19 mouse cellular contexts compared by ENCODE assay signal in the genomic region with DNA sequence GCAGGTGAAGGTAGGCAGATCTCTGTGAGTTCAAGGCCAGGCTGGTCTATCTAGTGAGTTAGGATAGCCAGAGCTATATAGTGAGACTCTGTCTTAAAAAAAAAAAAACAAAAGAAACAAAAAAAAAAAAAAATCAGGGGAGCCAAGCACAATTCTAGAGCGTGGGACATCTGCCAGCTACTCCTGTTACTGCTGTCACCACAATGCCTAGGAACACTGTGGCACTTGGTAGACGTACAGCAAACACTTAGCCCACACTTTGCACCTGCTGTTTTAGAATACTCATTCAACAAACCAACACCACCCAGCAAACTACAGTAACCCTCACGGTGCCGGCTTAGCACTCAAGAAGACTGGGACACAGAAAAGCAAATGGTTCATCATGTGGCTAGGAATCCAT. TPM values are rescaled to one million over a fixed set of nuclear protein-coding genes. Genes with fewer than 3 reads are reported as not detected.
DNase-seq lines count a peak whose midpoint lies in the region; ATAC-seq lines count a peak whose summit lies in the region.
"Had no signal": no experiment of that assay in that cellular context is flagged by ENCODE, and none has a peak within 500 bp of the region (broad histone marks: within the 10 kb centered on the region; RNA-seq: fewer than 3 reads in every experiment).

No protein-coding gene starts in this region.

- H3K4me2 ChIP-seq in midbrain, embryonic 15.5 days: no peak overlapping the region
- H3K4me2 ChIP-seq: neural tube, embryonic 13.5 days had no signal

- H3K9ac ChIP-seq in midbrain, embryonic 15.5 days: no peak overlapping the region
- H3K9ac ChIP-seq: neural tube, embryonic 13.5 days had no signal

- H3K27me3 ChIP-seq in midbrain, embryonic 15.5 days (replicated peaks): no peaks in the 10 kb centered on the region
- H3K27me3 ChIP-seq: CH12.LX; neural tube, embryonic 13.5 days had no signal

- WGBS in midbrain, embryonic 15.5 days: 75% methylated on average over 4 of the region's 4 CpGs

- no peak overlapping the region for H3K4me3 ChIP-seq in midbrain, embryonic 15.5 days
- H3K4me3 ChIP-seq: heart, adult 2 months; neural tube, embryonic 13.5 days had no signal

- no peak for ATAC-seq in midbrain, embryonic 15.5 days (replicated peaks)
- ATAC-seq: midbrain, embryonic 16.5 days had no signal

- H3K4me1 ChIP-seq in midbrain, embryonic 15.5 days: no peaks in the 10 kb centered on the region
- H3K4me1 ChIP-seq: neural tube, embryonic 13.5 days had no signal

- DNase-seq in cerebellum, postnatal 10 days: peak; percentile 18 to 21
- no peak for DNase-seq in cerebellum, adult 11-12 months
- peak; percentile 58 to 83 for DNase-seq in left cerebral cortex, postnatal 14 days (ENCODE audit: low spot score in 2 of 2)
- no peak for DNase-seq in left cerebral cortex, adult 11 months (ENCODE audit: low spot score)
- DNase-seq in lung, postnatal 25 days (ENCODE audit: low spot score): peak; percentile 85
- DNase-seq in thymus, postnatal 4 days: no peak
- DNase-seq in cerebellum, postnatal 25 days: no peak
- DNase-seq: cerebellum, adult 18-20 months; heart, adult 2 months; heart, postnatal 36 days; kidney, postnatal 14 days; liver; thymus, adult 18-20 months had no signal

- H3K36me3 ChIP-seq in midbrain, embryonic 15.5 days (replicated peaks): 0 out of 2 replicates have a peak, but pooled peaks cover 2% of the 10 kb centered on the region

- H3K27ac ChIP-seq in midbrain, embryonic 15.5 days: no peak overlapping the region
- H3K27ac ChIP-seq: heart, adult 2 months; neural tube, embryonic 13.5 days had no signal

- intact Hi-C loops in left cerebral cortex, postnatal 14 days (cut with DNase I): no loop called here

- H3K9me3 ChIP-seq in midbrain, embryonic 15.5 days: no peaks in the 10 kb centered on the region
- H3K9me3 ChIP-seq: neural tube, embryonic 13.5 days had no signal

RNA-seq across cellular contexts. Expression of a gene that starts 2.5 kb away (rescaled TPM):
- total RNA-seq in left cerebral cortex, postnatal 14 days (2021): under 1 TPM in 1 of 2 experiments, not detected in 1; 0.33 TPM
- polyA plus RNA-seq in midbrain, embryonic 15.5 days (2015; fragmentation: Nextera tagmentation; extraction: Ambion mirVana): not detected in 2 replicates
- total RNA-seq: CH12.LX; heart, adult 2 months; heart, postnatal 36 days; left cerebral cortex, adult 18-20 months; megakaryocyte progenitor cell, adult 5-6 weeks had no signal
- polyA plus RNA-seq: midbrain, embryonic 16.5 days; neural tube, embryonic 13.5 days had no signal

RNA-seq across cellular contexts. Expression of a gene that starts 32.5 kb away (rescaled TPM):
- 10 to 100 TPM; 17.5 to 19.8 TPM for total RNA-seq in left cerebral cortex, postnatal 14 days (2021)
- 17.2 and 24.3 TPM in 2 replicates for polyA plus RNA-seq in midbrain, embryonic 15.5 days (2015; fragmentation: Nextera tagmentation; extraction: Ambion mirVana)

RNA-seq across cellular contexts. Expression of a gene that starts 33.3 kb away (rescaled TPM):
- total RNA-seq in left cerebral cortex, postnatal 14 days (2021): 100 to 1,000 TPM; 193 to 195 TPM
- 346 TPM in 2 replicates for polyA plus RNA-seq in midbrain, embryonic 15.5 days (2015; fragmentation: Nextera tagmentation; extraction: Ambion mirVana)

RNA-seq across cellular contexts. Expression of a gene that starts 41.9 kb away (rescaled TPM):
- 10 to 100 TPM; 34.0 to 37.9 TPM for total RNA-seq in left cerebral cortex, postnatal 14 days (2021)
- 48.2 and 52.9 TPM in 2 replicates for polyA plus RNA-seq in midbrain, embryonic 15.5 days (2015; fragmentation: Nextera tagmentation; extraction: Ambion mirVana)

RNA-seq across cellular contexts. Expression of a gene that starts 41.9 kb away (rescaled TPM):
- total RNA-seq in left cerebral cortex, postnatal 14 days (2021): 10 to 100 TPM; 21.5 to 22.1 TPM
- polyA plus RNA-seq in midbrain, embryonic 15.5 days (2015; fragmentation: Nextera tagmentation; extraction: Ambion mirVana): 30.7 and 34.5 TPM in 2 replicates

Comparison
In these comparisons a context has a peak if more than half of its experiments do, and no peak if none do; other contexts are left out.
1. DNase-seq: peak in cerebellum, postnatal 10 days (2 of 2), left cerebral cortex, postnatal 14 days (2 of 2) and lung, postnatal 25 days (single experiment); none in cerebellum, adult 11-12 months (single experiment), left cerebral cortex, adult 11 months (single experiment), thymus, postnatal 4 days (single experiment) and cerebellum, postnatal 25 days (0 of 2).